Mouse (Mus musculus) CH12.LX (cell line): ENCODE measurements around the gene 2010300C02Rik. TPM values are rescaled to one million over a fixed set of nuclear protein-coding genes. Genes with fewer than 3 reads are reported as not detected.

Experiments
- DNase-seq: peaks from one replicate; pipeline ENCODE4 v3.0.0-alpha.2; 2013; ENCODE audit errors: extremely low read depth
- H3K27ac ChIP-seq: 2 replicates; pipeline ENCODE4 v1.5.1; 2012; ENCODE audit warnings: low read depth, mild to moderate bottlenecking, control low read depth, moderate library complexity; ENCODE audit not compliant: insufficient read depth
- H3K27me3 ChIP-seq: replicated peaks from 2 replicates; pipeline ENCODE3; 2012; ENCODE audit warnings: inconsistent platforms
- H3K36me3 ChIP-seq, 2 experiments: replicated peaks in 1 of 2; 2 replicates each; pipeline versions ENCODE3 to v1.6.1; 2012; ENCODE audit warnings: inconsistent platforms in 1 of 2, low read length in 1 of 2, mild to moderate bottlenecking in 1 of 2, mixed read lengths in 1 of 2, moderate library complexity in 1 of 2; ENCODE audit not compliant: control insufficient read depth in 1 of 2, insufficient read depth in 1 of 2
- H3K4me1 ChIP-seq, 2 experiments: 2 replicates each; pipeline ENCODE4 v1.6.1; 2012; ENCODE audit warnings: inconsistent platforms in 1 of 2, moderate library complexity in 1 of 2; ENCODE audit not compliant: insufficient read depth in 2 of 2, control insufficient read depth in 1 of 2
- H3K4me2 ChIP-seq: 2 replicates; pipeline ENCODE4 v1.6.1; 2012; ENCODE audit warnings: low read depth, mild to moderate bottlenecking, control low read depth; ENCODE audit not compliant: poor library complexity, insufficient read depth, severe bottlenecking
- H3K4me3 ChIP-seq, 3 experiments: fragments of 150-350 bp in 1 of 3; sonication (generic) in 1 of 3; replicated peaks in 1 of 3; 2 replicates each; pipeline versions ENCODE3 to v1.5.1; 2011 to 2012; ENCODE audit warnings: low read depth in 2 of 3, low read length in 2 of 3, mild to moderate bottlenecking in 2 of 3, moderate library complexity in 2 of 3, control low read depth in 1 of 3, improper control_type of control experiment in 1 of 3, inconsistent platforms in 1 of 3, mixed read lengths in 1 of 3; ENCODE audit not compliant: poor library complexity in 1 of 3
- H3K79me2 ChIP-seq: replicated peaks from 2 replicates; pipeline ENCODE4 v1.6.1; 2012; ENCODE audit warnings: mild to moderate bottlenecking, moderate library complexity; ENCODE audit not compliant: control insufficient read depth, poor library complexity, insufficient read depth, severe bottlenecking; ENCODE audit errors: extremely low read depth
- H3K9ac ChIP-seq: 2 replicates; pipeline ENCODE4 v1.6.1; 2012; ENCODE audit warnings: low read depth, mild to moderate bottlenecking, control low read depth, moderate library complexity; ENCODE audit not compliant: insufficient read depth
- H3K9me3 ChIP-seq: replicated peaks from 2 replicates; pipeline ENCODE3; 2012; ENCODE audit warnings: low read length, inconsistent platforms, mixed read lengths
- BHLHE40 ChIP-seq: IDR thresholded peaks from 2 replicates; pipeline ENCODE4 v1.6.1; 2011; ENCODE audit warnings: mild to moderate bottlenecking, low read depth, low read length, improper control_type of control experiment
- CHD1 ChIP-seq: IDR thresholded peaks from 2 replicates; pipeline ENCODE4 v1.6.1; 2012; ENCODE audit warnings: low read depth, low read length, improper control_type of control experiment, inconsistent platforms
- CHD2 ChIP-seq: IDR thresholded peaks from 2 replicates; pipeline ENCODE4 v1.6.1; 2011; ENCODE audit warnings: low read length, improper control_type of control experiment
- CTCF ChIP-seq, 2 experiments: IDR thresholded peaks in 1 of 2; conservative IDR thresholded peaks in 1 of 2; 2 replicates each; pipeline ENCODE4 v1.5.1; 2011 to 2012; ENCODE audit warnings: low read depth in 2 of 2, low read length in 2 of 2, improper control_type of control experiment in 1 of 2, inconsistent platforms in 1 of 2, mild to moderate bottlenecking in 1 of 2, moderate library complexity in 1 of 2
- E2F4 ChIP-seq: IDR thresholded peaks from 2 replicates; pipeline ENCODE4 v1.6.1; 2011; ENCODE audit warnings: low read depth, low read length, improper control_type of control experiment; ENCODE audit not compliant: insufficient replicate concordance
- ELF1 ChIP-seq: IDR thresholded peaks from 2 replicates; pipeline ENCODE4 v1.6.1; 2014; ENCODE audit warnings: low read depth, mild to moderate bottlenecking, inconsistent platforms, low read length, improper control_type of control experiment
- EP300 ChIP-seq: IDR thresholded peaks from 2 replicates; pipeline ENCODE4 v1.6.1; 2011; ENCODE audit warnings: low read length, improper control_type of control experiment
- ETS1 ChIP-seq: conservative IDR thresholded peaks from 2 replicates; pipeline ENCODE4 v1.6.1; 2012; ENCODE audit warnings: low read depth, mild to moderate bottlenecking, inconsistent platforms, low read length, improper control_type of control experiment, moderate library complexity
- HCFC1 ChIP-seq: IDR thresholded peaks from 2 replicates; pipeline ENCODE4 v1.6.1; 2012; ENCODE audit warnings: low read depth, mild to moderate bottlenecking, inconsistent platforms, low read length, improper control_type of control experiment
- IRF4 ChIP-seq: IDR thresholded peaks from 2 replicates; pipeline ENCODE4 v1.6.1; 2014; ENCODE audit warnings: low read depth, mild to moderate bottlenecking, inconsistent platforms, low read length, improper control_type of control experiment
- JUN ChIP-seq: IDR thresholded peaks from 2 replicates; pipeline ENCODE4 v1.6.1; 2011; ENCODE audit warnings: low read depth, mild to moderate bottlenecking, low read length, improper control_type of control experiment, moderate library complexity; ENCODE audit not compliant: insufficient read depth
- JUND ChIP-seq: conservative IDR thresholded peaks from 2 replicates; pipeline ENCODE4 v1.6.1; 2011; ENCODE audit warnings: low read depth, low read length, improper control_type of control experiment
- KAT2A ChIP-seq: IDR thresholded peaks from 2 replicates; pipeline ENCODE4 v1.6.1; 2012; ENCODE audit warnings: low read length, improper control_type of control experiment, inconsistent platforms; ENCODE audit not compliant: insufficient replicate concordance
- MAFK ChIP-seq: IDR thresholded peaks from 2 replicates; pipeline ENCODE4 v1.6.1; 2011; ENCODE audit warnings: low read length, improper control_type of control experiment; ENCODE audit not compliant: insufficient replicate concordance
- MAX ChIP-seq: IDR thresholded peaks from 2 replicates; pipeline ENCODE4 v1.6.1; 2011; ENCODE audit warnings: low read length, improper control_type of control experiment
- MEF2A ChIP-seq: IDR thresholded peaks from 2 replicates; pipeline ENCODE4 v1.6.1; 2014; ENCODE audit warnings: low read depth, mild to moderate bottlenecking, inconsistent platforms, low read length, improper control_type of control experiment, borderline replicate concordance
- MYC ChIP-seq: IDR thresholded peaks from 2 replicates; pipeline ENCODE4 v1.6.1; 2011; ENCODE audit warnings: low read depth, mild to moderate bottlenecking, improper control_type of control experiment, low read length
- NRF1 ChIP-seq: IDR thresholded peaks from 2 replicates; pipeline ENCODE4 v1.6.1; 2014; ENCODE audit warnings: low read depth, mild to moderate bottlenecking, inconsistent platforms, low read length, improper control_type of control experiment, moderate library complexity
- PAX5 ChIP-seq: IDR thresholded peaks from 2 replicates; pipeline ENCODE4 v1.6.1; 2012; ENCODE audit warnings: low read length, inconsistent platforms, mixed read lengths
- POLR2A ChIP-seq: IDR thresholded peaks from 2 replicates; pipeline ENCODE4 v1.6.1; 2011; ENCODE audit warnings: low read depth, mild to moderate bottlenecking, improper control_type of control experiment, low read length
- RCOR1 ChIP-seq: conservative IDR thresholded peaks from 2 replicates; pipeline ENCODE4 v1.6.1; 2012; ENCODE audit warnings: low read depth, mild to moderate bottlenecking, inconsistent platforms, low read length, improper control_type of control experiment
- SIN3A ChIP-seq: IDR thresholded peaks from 2 replicates; pipeline ENCODE4 v1.6.1; 2012; ENCODE audit warnings: low read length, improper control_type of control experiment, inconsistent platforms
- SMC3 ChIP-seq: IDR thresholded peaks from 2 replicates; pipeline ENCODE4 v1.6.1; 2011; ENCODE audit warnings: low read depth, low read length, improper control_type of control experiment
- TBP ChIP-seq: conservative IDR thresholded peaks from 2 replicates; pipeline ENCODE4 v1.6.1; 2011; ENCODE audit warnings: low read depth, low read length, improper control_type of control experiment
- UBTF ChIP-seq: IDR thresholded peaks from 2 replicates; pipeline ENCODE4 v1.6.1; 2012; ENCODE audit warnings: low read depth, mild to moderate bottlenecking, inconsistent platforms, low read length, improper control_type of control experiment, moderate library complexity
- ZC3H11A ChIP-seq: IDR thresholded peaks from 2 replicates; pipeline ENCODE4 v1.6.1; 2012; ENCODE audit warnings: low read depth, mild to moderate bottlenecking, inconsistent platforms, low read length, improper control_type of control experiment
- ZKSCAN1 ChIP-seq: IDR thresholded peaks from 2 replicates; pipeline ENCODE4 v1.6.1; 2012; ENCODE audit warnings: low read depth, inconsistent platforms, low read length, improper control_type of control experiment, borderline replicate concordance
- ZMIZ1 ChIP-seq: IDR thresholded peaks from 2 replicates; pipeline ENCODE4 v1.6.1; 2012; ENCODE audit warnings: low read depth, mild to moderate bottlenecking, inconsistent platforms, low read length, improper control_type of control experiment
- ZNF384 ChIP-seq: IDR thresholded peaks from 2 replicates; pipeline ENCODE4 v1.6.1; 2012; ENCODE audit warnings: low read depth, low read length, improper control_type of control experiment, inconsistent platforms
- dilution Hi-C: fragments of 300-500 bp; cut with MboI; formaldehyde crosslinking; loops from 2 replicates; pipeline ENCODE4 v1.14.3; 2020; ENCODE audit warnings: low sequenced_read_pairs; ENCODE audit not compliant: extremely low pct_unique_long_range_greater_than_20kb, extremely low pct_ligation_motif_present
- in situ Hi-C: fragments of 300-500 bp; cut with MboI; formaldehyde crosslinking; loops from 3 replicates; pipeline ENCODE4 v1.14.3; 2019; ENCODE audit warnings: low sequenced_read_pairs, low pct_ligation_motif_present, low pct_unique_long_range_greater_than_20kb, mixed read lengths
- polyA plus RNA-seq: library from polyadenylated mRNA; unstranded; fragments of >175 nt; gene quantifications from 2 replicates; pipeline ENCODE4 v1.2.1, GENCODE M21; 2012; ENCODE audit warnings: low read depth; ENCODE audit not compliant: insufficient read length
- total RNA-seq, 2 experiments: library from RNA; depleted of rRNA; stranded (reverse); fragments of 300-350 nt in 1 of 2; fragments of >200 nt in 1 of 2; gene quantifications; 2 replicates each; pipeline ENCODE4 v1.2.3; 2012 to 2014

2010300C02Rik gene
- total and polyA plus RNA-seq, 3 experiments, result 0.08 to 0.25 (median 0.09) TPM

DNA sequence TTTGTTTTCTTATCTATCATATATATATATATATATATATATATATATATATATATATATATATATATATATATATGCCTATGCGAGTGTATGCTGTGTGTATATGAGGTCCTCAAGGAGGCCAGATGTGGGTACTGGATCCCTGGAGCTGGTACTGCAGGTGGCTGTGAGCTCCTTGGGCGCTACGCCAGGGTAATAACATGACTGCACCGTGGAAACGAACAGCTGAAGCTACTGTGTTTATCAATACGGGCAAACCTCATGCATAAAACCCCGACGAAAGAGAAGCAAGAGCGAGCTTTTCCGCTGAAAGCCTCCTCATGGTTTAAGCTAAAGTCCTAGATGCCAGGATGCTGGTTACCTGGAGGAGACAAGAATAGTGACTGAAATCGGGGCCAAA lies 22.2 kb upstream of the 2010300C02Rik start:
- no peak for TF ChIP-seq ZC3H11A
- TF ChIP-seq JUND, result no peak
- TF ChIP-seq IRF4, result no peak
- TF ChIP-seq MYC, result no peak
- TF ChIP-seq RCOR1, result no peak
- TF ChIP-seq ZNF384, result no peak
- TF ChIP-seq CTCF (conservative IDR thresholded peaks at IDR 0.05 in 1 of 2, IDR thresholded peaks at IDR 0.05 in 1 of 2; ENCODE audit: low read depth in 2 of 2, low read length in 2 of 2), result no peak
- TF ChIP-seq MAX, result no peak
- TF ChIP-seq PAX5, result no peak
- no peak for TF ChIP-seq NRF1
- no peak for TF ChIP-seq POLR2A
- no peak for TF ChIP-seq KAT2A
- dilution Hi-C loops, result no loop called here

DNA sequence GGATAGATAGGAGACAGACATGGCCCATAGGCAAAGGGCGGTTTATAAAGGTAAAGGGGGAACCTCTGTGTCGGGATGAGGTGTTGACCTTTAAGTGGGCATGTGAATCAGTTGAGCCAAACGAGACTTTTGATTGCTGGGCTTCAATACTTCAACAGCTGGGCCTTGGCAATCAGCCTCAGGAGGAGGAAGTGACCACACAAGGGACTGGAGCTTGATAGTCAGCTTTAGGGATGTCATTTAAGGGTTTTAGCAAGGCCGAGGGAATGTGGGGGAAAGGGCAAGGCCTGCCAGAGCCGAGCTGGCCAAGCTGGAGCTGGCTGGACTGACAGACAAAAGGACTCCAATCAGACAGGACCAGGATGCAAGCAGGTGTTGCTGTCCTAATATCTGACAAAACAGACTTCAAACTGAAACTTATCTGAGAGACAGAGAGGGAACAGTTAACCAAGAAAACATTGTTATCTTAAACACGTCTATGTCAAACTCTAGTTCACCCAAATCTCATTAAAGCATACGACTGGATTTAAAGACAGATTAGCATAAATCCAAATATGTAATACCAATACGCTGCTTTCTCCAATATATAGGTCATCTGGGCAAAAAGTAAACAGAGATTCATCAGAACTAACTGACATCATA lies 20.4 kb upstream of the 2010300C02Rik start:
- Histone ChIP-seq H3K4me1 (no peaks in the 10 kb centered on the region), H3K9me3 (no peaks in the 10 kb centered on the region), H3K27me3 (no peaks in the 10 kb centered on the region), H3K4me2 (no peak overlapping the region), H3K4me3 (no peak overlapping the region), H3K27ac (no peak overlapping the region), H3K36me3 (no peaks in the 10 kb centered on the region), H3K79me2 (no peaks in the 10 kb centered on the region), H3K9ac (no peak overlapping the region)
- no peak for DNase-seq
- in situ Hi-C loops (no loop called here), dilution Hi-C loops (no loop called here)
- TF ChIP-seq E2F4, result no peak
- TF ChIP-seq MEF2A, result no peak
- no peak for TF ChIP-seq CHD1
- TF ChIP-seq SMC3, result no peak
- TF ChIP-seq JUND, result no peak
- TF ChIP-seq RCOR1, result no peak
- no peak for TF ChIP-seq EP300
- TF ChIP-seq SIN3A, result no peak
- no peak for TF ChIP-seq ETS1
- TF ChIP-seq HCFC1, result no peak
- no peak for TF ChIP-seq ELF1
- no peak for TF ChIP-seq TBP
- TF ChIP-seq ZMIZ1, result no peak
- TF ChIP-seq UBTF, result no peak
- TF ChIP-seq MAX, result no peak
- TF ChIP-seq BHLHE40, result no peak
- no peak for TF ChIP-seq JUN
- TF ChIP-seq MAFK, result no peak
- no peak for TF ChIP-seq CHD2
- no peak for TF ChIP-seq ZKSCAN1
- TF ChIP-seq, all 38 proteins: peak for 0

More for the DNA sequence above, 22.2 kb upstream of the 2010300C02Rik start:
- H3K79me2 ChIP-seq, result no peaks in the 10 kb centered on the region
- no peak overlapping the region for H3K9ac ChIP-seq
- no peak overlapping the region for H3K4me3 ChIP-seq
- H3K9me3 ChIP-seq, result no peaks in the 10 kb centered on the region
- in situ Hi-C loops, result no loop called here
- DNase-seq, result no peak
- H3K4me1 ChIP-seq, result no peaks in the 10 kb centered on the region
- H3K27me3 ChIP-seq, result no peaks in the 10 kb centered on the region
- H3K4me2 ChIP-seq, result no peak overlapping the region
- no peak overlapping the region for H3K27ac ChIP-seq
- H3K36me3 ChIP-seq, result no peaks in the 10 kb centered on the region
